Mouse (Mus musculus): Measurements from ENCODE around the gene Rad9b.

Rad9b gene

DNA sequence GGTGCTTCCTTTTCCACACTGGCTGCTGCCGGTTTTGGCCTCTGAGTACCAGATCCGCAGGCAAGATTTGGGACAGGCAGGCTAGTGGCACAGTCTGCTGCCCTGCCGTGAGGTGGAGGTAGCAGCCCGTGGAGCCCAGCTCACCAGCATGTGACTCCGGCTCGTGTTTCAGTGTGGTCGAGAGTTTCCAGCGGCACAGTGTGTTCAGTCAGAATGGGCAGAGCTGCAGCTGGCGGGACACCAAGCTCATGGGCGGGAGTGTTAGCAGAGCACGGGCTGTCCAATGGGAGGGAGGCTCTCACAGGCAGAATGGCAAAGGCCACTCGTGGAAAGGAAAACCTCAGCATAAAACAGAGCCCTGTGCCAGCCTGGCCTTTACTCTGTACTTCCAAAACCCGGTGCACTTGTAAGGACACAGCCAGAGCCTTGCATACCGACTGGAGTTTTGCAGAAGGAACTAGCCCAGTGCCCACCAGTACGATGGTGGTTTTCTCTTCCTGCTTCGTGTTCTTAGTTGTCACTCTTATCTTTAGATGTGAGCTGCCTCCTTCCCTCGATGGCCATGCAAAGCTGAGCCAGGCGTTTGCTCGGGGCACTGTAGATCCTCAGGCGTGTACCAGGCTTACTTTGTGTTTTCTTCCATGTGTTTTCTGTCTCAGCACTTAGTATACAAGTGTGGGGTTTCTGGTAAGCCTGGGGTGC is 38.9 kb downstream of the Rad9b start:
- DNase-seq (ENCODE audit: extremely low spot score, low read depth, low spot score) = no peak

DNA sequence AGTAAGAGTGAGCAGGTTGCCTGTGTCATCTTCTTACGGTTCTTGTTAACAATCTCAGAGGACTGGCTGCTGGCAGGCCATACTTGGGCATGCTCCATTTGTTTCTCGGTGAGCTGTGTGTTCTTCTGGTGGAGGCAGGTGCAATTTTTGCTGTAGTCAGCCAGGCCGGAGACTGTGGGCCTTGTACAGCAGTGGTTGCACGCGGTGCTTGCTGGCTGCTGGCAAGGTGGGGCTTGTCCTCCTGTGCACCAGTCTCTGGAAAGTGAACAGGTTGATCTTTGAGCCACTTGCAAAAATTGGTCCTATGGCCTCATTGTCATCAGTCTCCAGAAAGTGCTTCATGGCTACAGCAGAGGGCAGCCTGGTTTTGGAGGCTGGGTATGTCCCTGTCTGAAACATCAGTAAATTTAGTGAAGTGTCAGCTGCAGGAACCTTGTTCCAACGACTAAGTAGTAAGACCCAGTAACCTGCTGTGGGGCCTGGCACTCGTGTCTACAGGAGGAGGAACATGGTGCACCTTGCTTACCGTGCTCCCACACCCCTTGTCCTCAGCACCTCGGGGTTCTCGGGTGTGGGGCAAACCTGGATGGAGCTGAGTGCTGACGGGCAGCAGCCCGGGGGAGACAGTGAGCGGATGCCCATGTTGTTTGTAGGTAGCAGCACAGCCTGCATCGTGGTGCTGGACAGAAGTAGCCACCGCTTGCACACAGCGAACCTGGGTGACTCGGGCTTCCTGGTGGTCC is 40.9 kb downstream of the Rad9b start:
- no peak for DNase-seq (ENCODE audit: extremely low spot score, low read depth, low spot score)

DNA sequence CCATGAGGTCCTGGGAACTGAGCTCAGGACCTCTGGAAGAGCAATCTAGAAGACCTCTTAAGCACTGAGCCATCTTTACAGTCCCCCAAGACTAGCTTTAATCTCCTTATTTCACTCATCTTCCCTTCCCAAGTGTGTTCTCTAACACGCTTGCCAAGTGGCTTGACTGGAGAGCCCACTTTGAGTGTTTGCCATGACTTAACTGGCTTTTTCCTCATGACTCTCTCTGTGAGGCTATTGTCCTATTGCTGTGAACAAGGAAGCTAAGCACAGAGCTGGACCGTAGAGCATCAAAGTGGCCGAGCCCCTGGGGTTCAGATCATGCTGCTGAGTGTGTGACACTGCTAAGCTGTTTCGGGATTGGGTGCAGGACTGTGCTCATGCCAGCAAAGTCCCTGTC is 41.7 kb downstream of the Rad9b start:
- no peak for DNase-seq (ENCODE audit: extremely low spot score, low read depth, low spot score)

DNA sequence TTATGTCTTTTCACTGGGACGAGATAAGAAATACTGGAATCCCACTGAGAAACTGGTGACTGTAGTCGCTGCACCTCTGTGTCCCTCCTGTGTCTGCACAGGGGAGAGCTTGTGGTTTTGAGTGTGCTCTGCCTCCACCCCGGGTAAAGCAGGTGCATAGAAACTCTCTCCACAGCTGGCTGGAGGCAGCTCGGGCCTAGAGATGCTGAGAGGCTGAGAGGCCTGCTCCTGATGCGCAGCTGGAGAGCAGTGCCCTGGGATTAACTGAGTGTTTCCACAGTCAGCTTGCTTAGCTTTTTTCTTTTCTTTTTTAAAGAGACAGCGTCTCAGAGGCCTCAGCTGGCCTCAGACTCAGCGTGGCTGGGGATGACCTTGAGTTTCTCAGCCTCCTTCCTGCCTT is 42.3 kb downstream of the Rad9b start:
- no peak for DNase-seq (ENCODE audit: extremely low spot score, low read depth, low spot score)

DNA sequence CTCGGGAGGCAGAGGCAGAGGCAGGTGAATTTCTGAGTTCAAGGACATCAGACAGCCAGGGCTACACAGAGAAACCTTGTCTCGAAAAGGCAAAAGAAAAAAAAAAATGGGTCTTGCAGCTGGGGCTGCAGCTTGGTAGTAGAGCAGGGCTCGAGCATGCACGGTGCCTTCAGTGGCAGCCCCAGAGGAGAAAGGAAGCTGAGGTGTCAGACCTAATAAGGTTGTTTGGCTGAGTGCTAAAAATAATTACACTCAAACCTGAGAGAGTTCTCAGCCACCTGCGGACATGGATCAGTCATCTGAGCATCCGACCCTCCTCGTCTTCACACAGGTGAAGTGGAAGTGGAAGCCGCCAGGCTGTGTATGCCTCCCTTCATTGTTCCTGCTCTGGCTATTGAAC is 43.3 kb downstream of the Rad9b start:
- no peak for DNase-seq (ENCODE audit: extremely low spot score, low read depth, low spot score)

DNA sequence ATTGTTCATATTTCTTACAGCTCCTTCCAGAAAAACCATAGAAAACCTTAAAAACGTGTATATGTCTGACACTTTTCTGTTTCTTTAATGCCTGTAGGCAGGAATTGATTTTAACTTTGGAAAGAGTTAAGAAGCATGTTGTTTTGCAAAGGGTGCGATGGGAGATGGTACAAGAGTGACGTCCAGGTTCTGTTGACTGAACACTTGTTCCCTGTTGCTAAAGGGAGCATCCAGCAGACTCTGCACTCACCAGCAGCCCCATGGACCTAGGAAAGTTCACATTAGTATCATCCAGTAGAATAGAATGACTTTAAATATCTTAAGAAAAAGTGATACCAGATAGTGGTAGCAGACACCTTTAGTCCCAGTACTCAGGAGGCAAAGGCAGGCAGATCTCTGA is 47.5 kb downstream of the Rad9b start:
- DNase-seq (ENCODE audit: extremely low spot score, low read depth, low spot score) = no peak

DNA sequence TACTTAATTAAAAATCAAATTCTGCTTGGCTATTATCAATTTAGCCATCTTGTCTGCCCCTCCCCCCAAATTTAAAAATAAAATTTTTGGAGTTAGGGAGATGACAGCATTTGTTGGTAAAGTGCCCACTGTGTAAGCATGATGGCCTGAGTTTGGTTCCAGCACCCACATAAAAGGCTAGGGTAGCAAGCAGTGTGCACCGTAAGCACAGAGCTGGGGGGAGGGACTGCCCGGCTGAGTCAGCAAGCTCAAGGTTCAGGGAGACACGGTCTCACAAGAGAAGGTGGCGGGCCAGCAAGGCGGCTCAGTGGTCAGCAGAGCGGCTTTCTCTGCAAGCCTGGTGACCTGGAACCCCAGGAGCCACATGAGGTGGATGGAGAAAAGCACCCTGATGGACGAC is 48.6 kb downstream of the Rad9b start:
- no peak for DNase-seq (ENCODE audit: extremely low spot score, low read depth, low spot score)

DNA sequence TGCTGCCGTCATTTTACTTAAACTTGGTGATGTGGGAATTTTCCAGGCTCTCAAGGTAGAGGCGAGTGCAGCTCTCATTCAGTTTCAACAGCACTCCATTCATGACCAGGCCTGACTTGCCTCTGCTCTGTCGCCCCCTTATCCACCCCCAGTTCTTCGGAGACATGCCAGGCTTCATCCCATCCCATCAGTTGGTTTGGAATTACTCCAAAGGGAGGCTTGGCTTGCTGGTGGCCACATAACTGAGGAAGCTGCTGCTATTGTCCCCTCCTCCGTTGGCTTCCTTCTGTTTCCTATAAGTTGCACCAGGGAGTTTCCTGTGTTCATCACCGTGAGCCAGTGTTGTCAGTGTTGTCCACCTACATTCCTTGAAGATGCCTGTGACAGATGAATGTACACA is 49.5 kb downstream of the Rad9b start:
- no peak for DNase-seq (ENCODE audit: extremely low spot score, low read depth, low spot score)

DNA sequence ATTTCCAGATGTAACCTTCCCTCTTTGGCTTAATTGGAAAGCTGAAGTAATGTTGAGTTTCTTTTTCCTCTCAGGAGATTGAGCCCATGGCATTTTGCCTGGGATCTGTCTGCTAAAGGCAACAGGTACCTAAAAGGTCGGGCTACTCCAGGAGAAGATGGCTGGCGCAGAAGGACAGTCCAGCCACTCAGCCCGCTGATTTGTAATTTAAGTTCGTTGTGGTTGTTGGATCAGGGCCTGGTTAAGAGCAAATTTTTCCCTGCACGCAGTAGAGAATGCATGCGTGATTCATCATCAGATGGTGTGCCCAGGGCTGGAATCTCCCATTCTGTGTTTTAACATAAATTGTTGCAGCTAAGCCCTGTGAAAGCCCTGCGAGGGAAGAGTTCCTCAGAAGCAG is 50.1 kb downstream of the Rad9b start:
- DNase-seq (ENCODE audit: extremely low spot score, low read depth, low spot score) = no peak

DNA sequence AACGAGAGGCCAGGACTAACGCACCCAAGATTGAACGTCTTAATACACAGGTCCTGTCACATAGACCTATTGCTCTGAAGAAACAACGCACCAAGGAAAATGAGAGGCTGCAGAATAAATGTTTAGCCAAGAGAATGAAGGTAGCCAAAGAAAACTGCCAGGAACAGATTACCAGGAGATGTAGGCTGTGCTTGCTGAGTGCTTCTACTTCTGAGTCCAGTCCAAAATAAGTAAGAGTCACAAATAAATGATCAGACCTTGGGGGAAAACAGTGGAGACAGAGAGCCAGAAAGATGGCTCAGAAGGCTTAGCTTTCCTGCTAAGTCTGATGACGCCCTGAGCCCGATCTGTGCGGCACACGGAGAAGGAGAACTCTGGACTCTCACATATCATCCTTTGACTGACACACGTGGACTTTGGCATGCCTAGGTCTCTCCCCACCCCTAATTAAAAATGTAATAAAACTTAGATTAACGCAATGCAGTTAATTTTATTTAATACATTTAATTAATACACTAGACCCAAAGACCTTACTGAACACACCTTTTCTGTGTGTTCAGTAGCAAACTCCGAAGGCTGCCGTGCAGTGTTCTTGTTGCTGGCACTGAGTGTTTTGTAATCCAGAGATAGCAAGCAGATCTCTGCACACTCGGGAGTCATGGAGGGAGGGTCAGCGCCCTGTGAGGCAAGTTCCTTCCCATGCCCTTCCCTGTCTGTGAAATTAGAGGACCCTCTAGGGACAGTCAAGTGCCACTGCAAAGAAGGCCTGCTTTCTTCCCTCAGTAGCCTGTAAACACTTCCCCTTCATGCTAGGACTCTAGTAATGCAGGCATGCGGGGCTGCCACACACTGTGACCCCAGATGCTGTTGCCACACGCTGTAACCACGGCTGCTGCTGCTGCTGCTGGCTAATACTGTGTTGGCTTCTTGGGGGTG is 51.0 kb downstream of the Rad9b start:
- DNase-seq (ENCODE audit: extremely low spot score, low read depth, low spot score) = no peak

DNA sequence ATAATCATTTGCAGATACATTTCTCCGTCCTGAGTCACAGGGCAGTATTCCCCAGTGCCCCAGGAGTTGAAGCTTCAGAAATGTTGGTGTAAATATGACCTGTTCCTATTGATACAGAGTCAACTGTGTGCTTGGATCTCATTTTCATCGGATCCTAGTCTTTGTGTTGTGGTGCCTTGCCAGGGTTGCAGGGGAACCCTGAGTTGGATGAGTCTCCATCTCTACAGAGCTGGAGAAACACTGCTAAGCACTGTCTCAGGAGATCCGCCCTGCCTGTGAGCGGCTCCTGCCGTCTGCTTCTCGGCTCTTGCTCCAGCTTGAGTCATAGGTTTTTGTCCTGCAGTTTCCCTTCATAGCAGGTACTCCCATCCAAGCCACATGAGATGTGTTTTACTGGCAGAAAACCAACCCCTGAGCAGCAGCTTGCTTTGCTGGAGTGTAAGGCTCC is 53.9 kb downstream of the Rad9b start:
- no peak for DNase-seq (ENCODE audit: extremely low spot score, low read depth, low spot score)

DNA sequence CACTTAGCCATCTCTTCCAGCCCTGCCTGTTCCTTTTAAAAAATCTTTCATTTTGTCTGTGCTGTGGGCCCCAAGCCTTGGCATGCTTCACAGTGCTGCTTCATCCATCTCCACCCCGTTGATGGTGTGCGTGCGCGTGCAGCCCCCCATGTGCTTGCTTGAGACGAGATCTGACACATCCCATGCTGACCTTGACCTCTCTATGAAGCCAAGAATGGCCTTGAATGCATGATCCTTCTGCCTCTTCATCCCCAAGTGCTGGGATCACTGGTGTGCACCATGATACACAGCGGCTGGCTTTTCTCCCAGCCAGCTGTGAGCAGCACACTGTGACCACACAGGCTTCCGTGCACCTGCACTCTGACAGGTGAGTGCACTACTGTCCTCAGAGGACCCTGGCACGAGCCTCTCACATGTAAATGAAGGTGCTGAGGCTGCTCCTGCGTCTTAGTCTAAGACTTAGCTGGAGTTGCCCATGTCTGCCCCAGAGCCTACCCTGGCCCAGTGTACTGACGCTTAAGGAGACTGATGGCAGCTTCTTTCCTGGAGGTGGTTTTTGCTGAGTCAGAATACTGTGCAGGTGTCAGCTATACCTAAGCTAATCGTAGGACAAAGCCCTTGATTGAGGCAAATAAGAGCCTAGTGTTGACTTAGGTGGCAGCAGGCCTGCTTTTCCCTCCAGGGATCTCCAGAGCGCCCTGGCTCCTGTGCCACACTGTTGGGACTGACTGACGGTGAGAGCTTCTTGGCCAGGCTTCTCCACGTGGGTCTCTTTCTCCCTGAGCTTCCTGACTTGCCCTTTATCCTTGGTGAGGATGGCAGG is 58.7 kb downstream of the Rad9b start:
- no peak for DNase-seq (ENCODE audit: extremely low spot score, low read depth, low spot score)

DNA sequence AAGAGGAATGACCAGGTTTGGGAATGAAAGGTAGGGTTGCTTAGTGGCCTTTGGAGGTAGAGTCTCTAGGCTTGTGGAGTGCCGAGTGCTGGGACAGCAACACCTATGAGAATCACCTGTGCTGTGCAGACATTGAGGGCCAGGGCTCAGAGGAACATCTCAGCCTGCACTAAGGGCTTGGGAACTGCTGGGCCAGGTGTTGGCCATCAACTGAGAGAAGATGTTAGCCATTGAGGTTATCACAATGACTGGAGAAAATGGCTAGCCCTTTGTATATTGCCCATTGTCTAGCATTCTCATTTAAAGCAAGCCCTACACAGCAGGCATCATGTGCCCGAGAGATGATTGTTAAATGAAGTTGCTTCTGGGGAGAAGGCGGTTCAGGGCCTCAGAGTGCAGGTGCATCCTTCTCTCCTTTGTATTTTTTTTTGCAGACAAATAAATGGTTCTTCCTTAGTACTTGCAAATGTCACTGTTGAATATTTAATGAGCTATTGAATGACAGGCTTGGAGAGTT is 59.8 kb downstream of the Rad9b start:
- no peak for DNase-seq (ENCODE audit: extremely low spot score, low read depth, low spot score)

DNA sequence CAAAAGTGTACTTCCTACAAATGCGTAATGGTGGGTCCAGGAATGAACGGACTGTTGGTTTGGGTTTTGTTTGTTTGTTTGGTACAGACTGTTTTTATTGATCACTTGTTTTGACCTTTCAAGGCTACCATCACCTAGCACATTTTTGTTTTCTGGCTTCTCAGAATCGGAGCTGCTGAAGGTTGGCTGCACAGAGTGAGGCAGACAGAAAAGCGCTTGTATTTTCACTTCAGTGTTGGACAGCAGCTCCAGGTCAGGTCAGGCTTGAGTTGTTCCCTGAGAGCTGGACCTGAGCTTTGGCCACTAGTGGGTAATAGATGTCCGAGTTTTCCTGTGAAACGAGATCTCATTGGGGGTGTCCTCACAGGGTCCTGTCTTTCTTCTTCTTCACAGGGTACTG is 60.9 kb downstream of the Rad9b start:
- DNase-seq (ENCODE audit: extremely low spot score, low read depth, low spot score) = no peak

DNA sequence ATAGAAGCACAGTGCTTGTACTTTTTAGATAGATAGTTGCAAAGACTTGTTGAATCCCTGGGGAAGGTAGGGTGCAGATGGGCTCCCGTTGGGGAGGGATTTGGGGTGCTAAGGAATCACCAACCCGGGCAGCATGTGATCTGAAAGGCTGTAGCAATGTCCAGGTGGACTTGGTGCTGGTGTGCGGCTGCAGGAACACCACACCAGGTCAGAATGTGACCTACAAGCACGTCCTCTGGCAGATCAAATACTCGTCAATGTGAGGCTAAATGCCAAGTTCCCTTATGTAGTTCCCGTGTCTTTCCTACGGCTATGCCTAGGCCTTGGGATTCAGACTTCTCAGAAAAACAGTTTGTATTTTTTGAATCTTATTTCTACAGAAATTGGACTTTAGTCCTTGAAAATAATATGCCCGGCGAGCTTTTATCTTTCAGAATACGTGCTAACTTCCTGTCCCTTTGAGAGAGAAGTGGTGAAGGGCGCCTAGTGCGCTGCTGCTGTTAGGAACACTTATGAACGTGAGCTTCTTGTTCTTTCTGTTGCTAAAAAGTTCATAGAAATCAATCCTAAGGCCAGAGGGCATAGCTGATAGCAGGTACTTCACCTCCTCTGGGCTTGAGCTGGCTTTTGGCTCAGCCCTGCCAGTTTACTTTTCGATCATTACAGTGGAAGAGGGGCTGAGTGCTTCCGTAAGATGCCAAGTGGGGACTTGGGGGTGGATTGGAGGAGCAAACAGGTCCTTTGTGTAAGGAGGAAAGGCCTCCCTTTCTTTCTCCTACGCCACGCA is 62.3 kb downstream of the Rad9b start:
- no peak for DNase-seq (ENCODE audit: extremely low spot score, low read depth, low spot score)

DNA sequence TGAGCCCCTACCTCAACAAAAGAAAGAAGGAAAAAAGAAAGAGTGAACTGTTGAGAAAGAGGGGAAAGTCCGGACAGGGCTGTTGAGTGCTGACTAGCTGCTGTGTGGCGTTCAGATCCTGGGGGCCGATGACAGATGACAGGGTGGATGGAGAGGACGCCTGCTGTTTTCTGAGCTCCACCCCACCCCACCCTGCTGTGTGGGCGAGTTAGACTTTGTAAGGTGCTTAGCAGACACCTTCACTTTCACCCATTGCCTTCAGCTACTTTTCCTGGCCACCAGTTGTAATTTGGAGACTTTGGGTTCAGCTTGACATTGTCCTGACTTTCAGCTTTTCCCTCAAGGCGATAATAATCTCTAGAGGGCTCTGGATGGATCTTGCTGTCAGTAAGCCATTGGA is 62.9 kb downstream of the Rad9b start:
- no peak for DNase-seq (ENCODE audit: extremely low spot score, low read depth, low spot score)

DNA sequence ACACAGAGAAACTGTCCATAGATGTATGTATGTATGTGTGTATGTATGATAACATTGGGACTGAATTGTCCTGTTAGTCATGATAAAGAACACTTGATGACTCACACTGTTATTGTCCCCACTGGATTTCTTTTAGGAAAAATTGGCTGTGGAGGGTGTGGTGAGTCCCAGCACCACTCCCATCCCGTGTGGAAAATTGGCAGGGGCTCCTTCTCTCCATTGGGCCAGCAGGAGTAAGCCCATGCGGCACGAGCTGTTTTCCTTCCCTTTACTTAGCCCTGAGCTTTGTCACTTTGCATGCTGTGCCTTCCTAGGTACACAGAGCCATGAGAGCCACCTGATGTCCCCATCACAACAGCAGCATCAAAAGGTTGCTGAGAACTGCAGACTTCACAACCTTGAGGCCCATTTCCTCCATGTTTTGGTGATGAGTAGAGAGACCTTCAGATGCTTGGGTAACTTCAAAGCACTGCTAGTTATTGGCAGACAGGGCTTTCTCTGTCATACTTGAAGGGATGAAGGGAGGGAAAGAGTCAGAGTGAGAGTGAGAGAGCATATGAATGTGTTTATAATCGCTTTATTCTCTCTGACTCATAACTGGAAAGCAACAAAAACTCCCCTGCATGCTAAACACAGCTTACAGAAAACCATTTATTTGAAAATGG is 65.8 kb downstream of the Rad9b start:
- no peak for DNase-seq (ENCODE audit: extremely low spot score, low read depth, low spot score)

DNA sequence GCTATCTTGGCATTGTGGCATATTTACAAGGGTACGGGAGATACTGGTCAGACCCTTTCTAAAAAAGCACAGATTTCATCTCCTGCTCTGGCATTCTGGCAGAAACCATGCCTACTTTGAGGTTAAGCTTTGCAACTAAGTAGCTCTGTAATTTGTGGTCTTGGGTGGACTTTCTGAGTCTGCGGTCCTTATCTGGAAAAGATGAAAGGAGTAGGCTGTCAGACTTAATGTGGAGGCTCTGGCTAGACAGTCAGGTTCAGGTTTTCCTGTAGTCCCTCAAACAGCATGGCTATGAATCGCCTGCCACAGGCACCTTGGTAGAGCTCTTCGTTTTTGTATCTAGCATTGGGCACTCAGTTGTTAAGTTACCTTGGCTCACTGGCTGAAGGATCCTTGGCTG is 67.0 kb downstream of the Rad9b start:
- DNase-seq (ENCODE audit: extremely low spot score, low read depth, low spot score) = no peak

DNA sequence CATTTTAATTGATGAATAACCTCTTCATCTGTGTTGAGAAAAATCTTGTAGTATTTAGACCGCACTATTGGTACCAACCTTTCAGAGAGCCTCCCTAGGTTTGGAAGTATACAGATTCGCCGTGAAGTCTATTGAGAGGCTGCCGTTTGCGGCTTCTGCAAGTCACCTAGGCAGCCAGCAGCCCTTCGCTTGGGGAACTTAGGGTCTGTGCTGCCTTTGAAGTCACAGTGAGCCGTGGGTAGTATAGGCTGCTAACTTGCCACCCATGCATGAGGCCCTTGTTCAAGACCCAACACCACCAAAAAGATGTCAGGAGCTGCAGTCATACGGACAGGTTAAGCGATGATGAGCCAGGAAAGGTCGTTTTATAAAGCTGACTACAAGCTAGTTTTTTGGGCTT is 67.8 kb downstream of the Rad9b start:
- no peak for DNase-seq (ENCODE audit: extremely low spot score, low read depth, low spot score)
